8 mouse cellular contexts compared by ENCODE assay signal in the genomic region with DNA sequence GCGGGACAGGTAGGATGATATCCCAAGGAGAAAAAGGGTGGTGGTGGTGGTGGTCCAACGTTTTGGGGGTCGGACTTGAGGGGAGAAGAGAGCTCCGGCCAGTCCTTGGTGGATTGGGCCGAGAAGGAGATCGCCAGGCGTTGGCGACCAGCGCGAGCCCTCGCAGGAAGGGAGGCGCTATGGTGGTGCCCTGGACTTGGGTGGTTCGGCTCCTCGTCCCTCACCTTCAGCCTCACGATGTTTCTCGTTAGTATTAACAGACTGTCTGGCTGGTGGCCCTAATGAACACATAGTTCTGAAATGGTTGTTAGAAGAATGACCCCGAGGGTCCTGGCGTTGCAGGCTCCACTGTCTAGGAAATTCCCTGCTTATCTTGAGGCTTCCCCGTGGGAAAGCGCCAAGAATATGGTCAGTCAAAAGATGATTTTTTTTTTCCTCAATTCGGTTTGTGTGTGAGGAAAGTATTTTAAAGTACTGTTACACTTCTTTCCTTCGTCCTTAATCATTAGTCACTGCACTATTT. TPM values are rescaled to one million over a fixed set of nuclear protein-coding genes. Genes with fewer than 3 reads are reported as not detected.
A peak's percentile ranks its signal among the peaks of the same experiment; 100 is the strongest.
DNase-seq lines count a peak whose midpoint lies in the region; ATAC-seq lines count a peak whose summit lies in the region.

No protein-coding gene starts in this region.

- peak overlapping the region; percentile 77 for H3K9ac ChIP-seq in kidney, embryonic 14.5 days (ENCODE audit: low read depth, low read length)
- peak overlapping the region; percentile 79 for H3K9ac ChIP-seq in hindbrain, embryonic 15.5 days
- peak overlapping the region; percentile 70 for H3K9ac ChIP-seq in midbrain, embryonic 15.5 days

- peak; percentile 76 for ATAC-seq in kidney, embryonic 14.5 days (ENCODE audit: low FRiP score, low TSS enrichment)
- peak; percentile 85 for ATAC-seq in hindbrain, embryonic 15.5 days (ENCODE audit: low FRiP score, low read depth)
- peak; percentile 57 for ATAC-seq in midbrain, embryonic 15.5 days (replicated peaks)

- peak overlapping the region; percentile 57 for H3K4me2 ChIP-seq in kidney, embryonic 14.5 days (replicated peaks; ENCODE audit: low read depth, low read length)
- H3K4me2 ChIP-seq in hindbrain, embryonic 15.5 days = peak overlapping the region; percentile 63
- H3K4me2 ChIP-seq in midbrain, embryonic 15.5 days = peak overlapping the region; percentile 80

- no peaks in the 10 kb centered on the region for H3K9me3 ChIP-seq in kidney, embryonic 14.5 days (ENCODE audit: control insufficient read depth, low read length)
- H3K9me3 ChIP-seq in hindbrain, embryonic 15.5 days = no peaks in the 10 kb centered on the region
- no peaks in the 10 kb centered on the region for H3K9me3 ChIP-seq in midbrain, embryonic 15.5 days

- peaks cover 9% of the 10 kb centered on the region; the same call in 1 of the 2 replicates for H3K4me1 ChIP-seq in kidney, embryonic 14.5 days (ENCODE audit: control insufficient read depth, insufficient read depth, low read length)
- peaks cover 8% of the 10 kb centered on the region for H3K4me1 ChIP-seq in brown adipose tissue, adult 24 weeks (ENCODE audit: control insufficient read depth, insufficient read depth, insufficient read length, low read length)
- peaks cover 20% of the 10 kb centered on the region for H3K4me1 ChIP-seq in hindbrain, embryonic 15.5 days (replicated peaks)
- peaks cover 18% of the 10 kb centered on the region for H3K4me1 ChIP-seq in midbrain, embryonic 15.5 days

- H3K4me3 ChIP-seq in kidney, embryonic 14.5 days (ENCODE audit: low read length) = peak overlapping the region; percentile 78
- peak overlapping the region; percentile 97 for H3K4me3 ChIP-seq in brown adipose tissue, adult 24 weeks (ENCODE audit: insufficient read depth, low read depth, low read length)
- H3K4me3 ChIP-seq in hindbrain, embryonic 15.5 days = peak overlapping the region; percentile 83
- peak overlapping the region; percentile 76 for H3K4me3 ChIP-seq in midbrain, embryonic 15.5 days

- peaks cover 8% of the 10 kb centered on the region; the same call in 1 of the 2 replicates for H3K36me3 ChIP-seq in kidney, embryonic 14.5 days (ENCODE audit: control insufficient read depth, insufficient read depth, low read length)
- H3K36me3 ChIP-seq in hindbrain, embryonic 15.5 days = no peaks in the 10 kb centered on the region
- 0 out of 2 replicates have a peak, but pooled peaks cover 4% of the 10 kb centered on the region for H3K36me3 ChIP-seq in midbrain, embryonic 15.5 days (replicated peaks)

- H3K27me3 ChIP-seq in kidney, embryonic 14.5 days (ENCODE audit: control insufficient read depth, insufficient read depth, low read length) = no peaks in the 10 kb centered on the region
- no peaks in the 10 kb centered on the region for H3K27me3 ChIP-seq in hindbrain, embryonic 15.5 days
- H3K27me3 ChIP-seq in midbrain, embryonic 15.5 days (replicated peaks) = no peaks in the 10 kb centered on the region

- peak overlapping the region; percentile 85 for H3K27ac ChIP-seq in kidney, embryonic 14.5 days (ENCODE audit: low read depth, low read length)
- peak overlapping the region; percentile 90 for H3K27ac ChIP-seq in brown adipose tissue, adult 24 weeks (replicated peaks; ENCODE audit: low read depth, low read length)
- H3K27ac ChIP-seq in hindbrain, embryonic 15.5 days (replicated peaks) = peak overlapping the region; percentile 79
- H3K27ac ChIP-seq in midbrain, embryonic 15.5 days = peak overlapping the region; percentile 75

- no peak for DNase-seq in kidney, adult 9 months
- no peak for DNase-seq in adrenal gland, postnatal 36 days
- no peak for DNase-seq in layer of hippocampus, adult 9-10 months (ENCODE audit: low spot score)
- no peak for DNase-seq in cerebellum, adult 18-20 months

- under 1% methylated on average over 22 of the region's 22 CpGs for WGBS in kidney, embryonic 14.5 days
- under 1% methylated on average over 22 of the region's 22 CpGs for WGBS in hindbrain, embryonic 15.5 days
- under 1% methylated on average over 22 of the region's 22 CpGs for WGBS in midbrain, embryonic 15.5 days

RNA-seq across cellular contexts. Expression of a gene that starts 0.4 kb away (rescaled TPM):
- 46.0 and 61.0 TPM in 2 replicates for polyA plus RNA-seq in kidney, embryonic 14.5 days (2014; fragmentation: Nextera tagmentation; extraction: Ambion mirVana)
- 33.7 and 42.4 TPM in 2 replicates for polyA plus RNA-seq in brown adipose tissue, adult 24 weeks (2012; ENCODE audit: insufficient read depth, insufficient read length, missing spikeins)
- polyA plus RNA-seq in hindbrain, embryonic 15.5 days (2015; fragmentation: Nextera tagmentation; extraction: Ambion mirVana) = 17.7 TPM in 2 replicates
- polyA plus RNA-seq in midbrain, embryonic 15.5 days (2015; fragmentation: Nextera tagmentation; extraction: Ambion mirVana) = 15.2 TPM in 2 replicates
- total RNA-seq in adrenal gland, postnatal 36 days (2021) = 10 to 100 TPM; 61.8 to 73.3 TPM

RNA-seq across cellular contexts. Expression of a gene that starts 4.2 kb away (rescaled TPM):
- polyA plus RNA-seq in kidney, embryonic 14.5 days (2014; fragmentation: Nextera tagmentation; extraction: Ambion mirVana) = 52.9 and 69.6 TPM in 2 replicates
- polyA plus RNA-seq in brown adipose tissue, adult 24 weeks (2012; ENCODE audit: insufficient read depth, insufficient read length, missing spikeins) = 53.3 and 93.2 TPM in 2 replicates
- polyA plus RNA-seq in hindbrain, embryonic 15.5 days (2015; fragmentation: Nextera tagmentation; extraction: Ambion mirVana) = 39.3 and 43.1 TPM in 2 replicates
- 43.6 and 49.3 TPM in 2 replicates for polyA plus RNA-seq in midbrain, embryonic 15.5 days (2015; fragmentation: Nextera tagmentation; extraction: Ambion mirVana)
- 100 to 1,000 TPM in 1 of 2 experiments, 10 to 100 TPM in 1; 92.4 to 101 TPM for total RNA-seq in adrenal gland, postnatal 36 days (2021)

RNA-seq across cellular contexts. Expression of a gene that starts 41.3 kb away (rescaled TPM):
- 23.3 and 27.4 TPM in 2 replicates for polyA plus RNA-seq in kidney, embryonic 14.5 days (2014; fragmentation: Nextera tagmentation; extraction: Ambion mirVana)
- 10.9 and 12.2 TPM in 2 replicates for polyA plus RNA-seq in brown adipose tissue, adult 24 weeks (2012; ENCODE audit: insufficient read depth, insufficient read length, missing spikeins)
- polyA plus RNA-seq in hindbrain, embryonic 15.5 days (2015; fragmentation: Nextera tagmentation; extraction: Ambion mirVana) = 25.4 and 27.7 TPM in 2 replicates
- polyA plus RNA-seq in midbrain, embryonic 15.5 days (2015; fragmentation: Nextera tagmentation; extraction: Ambion mirVana) = 27.1 and 30.2 TPM in 2 replicates
- total RNA-seq in adrenal gland, postnatal 36 days (2021) = 10 to 100 TPM; 10.5 to 15.4 TPM

RNA-seq across cellular contexts. Expression of a gene that starts 41.5 kb away (rescaled TPM):
- polyA plus RNA-seq in kidney, embryonic 14.5 days (2014; fragmentation: Nextera tagmentation; extraction: Ambion mirVana) = 19.0 and 19.9 TPM in 2 replicates
- 13.8 and 22.7 TPM in 2 replicates for polyA plus RNA-seq in brown adipose tissue, adult 24 weeks (2012; ENCODE audit: insufficient read depth, insufficient read length, missing spikeins)
- 34.6 and 34.8 TPM in 2 replicates for polyA plus RNA-seq in hindbrain, embryonic 15.5 days (2015; fragmentation: Nextera tagmentation; extraction: Ambion mirVana)
- 28.7 and 31.5 TPM in 2 replicates for polyA plus RNA-seq in midbrain, embryonic 15.5 days (2015; fragmentation: Nextera tagmentation; extraction: Ambion mirVana)
- total RNA-seq in adrenal gland, postnatal 36 days (2021) = 10 to 100 TPM; 14.4 to 19.6 TPM
